In the genomic region with DNA sequence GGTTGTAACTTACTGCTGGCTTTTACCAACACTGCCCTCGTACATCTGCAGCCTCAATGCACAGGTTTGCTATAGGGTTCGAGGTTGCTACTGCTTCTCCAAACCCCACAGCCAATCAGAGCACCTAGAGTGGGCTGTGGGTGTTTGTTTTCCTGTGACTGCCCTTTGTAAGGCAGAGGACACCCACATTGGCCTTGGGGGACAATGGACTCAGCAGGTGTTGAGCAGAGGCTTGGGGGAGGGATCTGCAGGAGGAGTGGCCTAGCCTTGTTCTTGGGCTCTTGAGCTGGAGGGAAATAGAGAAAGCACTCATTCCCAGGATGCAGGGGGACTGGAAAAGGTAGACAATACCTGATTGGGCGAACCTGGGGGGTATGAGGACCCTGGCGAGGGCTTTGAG, we compare ENCODE assay signal across 12 mouse cellular contexts. TPM values are rescaled to one million over a fixed set of nuclear protein-coding genes. Genes with fewer than 3 reads are reported as not detected.
A peak's percentile ranks its signal among the peaks of the same experiment; 100 is the strongest.
DNase-seq lines count a peak whose midpoint lies in the region; ATAC-seq and TF ChIP-seq lines count a peak whose summit lies in the region.
"Had no signal": no experiment of that assay in that cellular context is flagged by ENCODE, and none has a peak within 500 bp of the region (broad histone marks: within the 10 kb centered on the region; RNA-seq: fewer than 3 reads in every experiment).

No protein-coding gene starts in this region.

- H3K4me1 ChIP-seq in hindbrain, embryonic 10.5 days (replicated peaks) = peaks cover 22% of the 10 kb centered on the region
- peaks cover 9% of the 10 kb centered on the region for H3K4me1 ChIP-seq in hindbrain, embryonic 12.5 days
- H3K4me1 ChIP-seq in E14TG2a.4 (replicated peaks; ENCODE audit: low read depth, low read length) = peaks cover 58% of the 10 kb centered on the region
- peaks cover 26% of the 10 kb centered on the region for H3K4me1 ChIP-seq in liver, embryonic 16.5 days (ENCODE audit: control insufficient read depth, low read depth, low read length)

- no peak for ATAC-seq in hindbrain, embryonic 12.5 days (ENCODE audit: low FRiP score)
- ATAC-seq in liver, embryonic 16.5 days (ENCODE audit: low read depth) = peak; percentile 44
- ATAC-seq: forebrain, embryonic 14.5 days had no signal

- H3K9me3 ChIP-seq in hindbrain, embryonic 10.5 days = no peaks in the 10 kb centered on the region
- H3K9me3 ChIP-seq in hindbrain, embryonic 12.5 days (replicated peaks) = no peaks in the 10 kb centered on the region
- no peaks in the 10 kb centered on the region for H3K9me3 ChIP-seq in E14TG2a.4 (ENCODE audit: low read length)
- no peaks in the 10 kb centered on the region for H3K9me3 ChIP-seq in liver, embryonic 16.5 days (replicated peaks; ENCODE audit: control insufficient read depth, low read length)
- H3K9me3 ChIP-seq: G1E; limb, embryonic 12.5 days had no signal

- peaks cover 23% of the 10 kb centered on the region for H3K27me3 ChIP-seq in hindbrain, embryonic 10.5 days (ENCODE audit: insufficient read depth, poor library complexity, severe bottlenecking)
- H3K27me3 ChIP-seq in hindbrain, embryonic 12.5 days = peaks cover 24% of the 10 kb centered on the region
- peaks cover 7% of the 10 kb centered on the region; the same call in 1 of the 2 replicates for H3K27me3 ChIP-seq in E14TG2a.4 (ENCODE audit: insufficient read depth, low read length)
- H3K27me3 ChIP-seq in liver, embryonic 16.5 days (ENCODE audit: control insufficient read depth, insufficient read depth, low read depth, low read length) = no peaks in the 10 kb centered on the region

- no peak overlapping the region for H3K27ac ChIP-seq in hindbrain, embryonic 10.5 days
- no peak overlapping the region for H3K27ac ChIP-seq in hindbrain, embryonic 12.5 days
- peak overlapping the region; percentile 68 for H3K27ac ChIP-seq in liver, embryonic 16.5 days (ENCODE audit: low read length)
- H3K27ac ChIP-seq: limb, embryonic 12.5 days had no signal

- H3K36me3 ChIP-seq in hindbrain, embryonic 10.5 days = no peaks in the 10 kb centered on the region
- no peaks in the 10 kb centered on the region for H3K36me3 ChIP-seq in hindbrain, embryonic 12.5 days
- peaks cover 4% of the 10 kb centered on the region; the same call in 1 of the 2 replicates for H3K36me3 ChIP-seq in E14TG2a.4 (ENCODE audit: insufficient read depth, low read length)
- H3K36me3 ChIP-seq in liver, embryonic 16.5 days (ENCODE audit: control insufficient read depth, insufficient read depth) = no peaks in the 10 kb centered on the region
- H3K36me3 ChIP-seq: G1E; limb, embryonic 12.5 days had no signal

- H3K4me2 ChIP-seq in hindbrain, embryonic 12.5 days (replicated peaks) = no peak overlapping the region
- H3K4me2 ChIP-seq in liver, embryonic 16.5 days (ENCODE audit: low read depth, low read length) = peak overlapping the region; percentile 99

- H3K9ac ChIP-seq in hindbrain, embryonic 12.5 days = no peak overlapping the region
- H3K9ac ChIP-seq in liver, embryonic 16.5 days (ENCODE audit: low read depth, low read length) = peak overlapping the region; percentile 15; the same call in 1 of the 2 replicates
- H3K9ac ChIP-seq: limb, embryonic 12.5 days had no signal

- no peak for TF ChIP-seq CTCF in E14TG2a.4 (conservative IDR thresholded peaks at IDR 0.05; ENCODE audit: low read length)

- WGBS in hindbrain, embryonic 10.5 days = 55% methylated on average over 4 of the region's 4 CpGs
- 55% methylated on average over 4 of the region's 4 CpGs for WGBS in hindbrain, embryonic 12.5 days
- 19% methylated on average over 4 of the region's 4 CpGs for WGBS in liver, embryonic 16.5 days (ENCODE audit: insufficient replicate concordance)

- H3K4me3 ChIP-seq in hindbrain, embryonic 10.5 days = 0 out of 2 replicates have a peak overlapping the region, but pooled peaks have one; percentile 69
- no peak overlapping the region for H3K4me3 ChIP-seq in hindbrain, embryonic 12.5 days
- peak overlapping the region; percentile 85 for H3K4me3 ChIP-seq in E14TG2a.4 (replicated peaks; ENCODE audit: low read length)
- no peak overlapping the region for H3K4me3 ChIP-seq in liver, embryonic 16.5 days (ENCODE audit: low read depth, low read length)
- H3K4me3 ChIP-seq: limb, embryonic 12.5 days had no signal

- no peak for DNase-seq in hindbrain, embryonic 10.5 days (ENCODE audit: low spot score)
- DNase-seq in WW6 (ENCODE audit: low read depth, low spot score) = peak; percentile 36
- DNase-seq in adrenal gland, adult (ENCODE audit: inconsistent age in 2 of 2, low spot score in 1 of 2) = no peak
- no peak for DNase-seq in T-cell, adult 2 months (ENCODE audit: low spot score)
- DNase-seq: adrenal gland, postnatal 14 days; cerebellum, postnatal 36 days had no signal

RNA-seq across cellular contexts. Expression of a gene that starts 8.3 kb away (rescaled TPM):
- polyA plus RNA-seq in hindbrain, embryonic 10.5 days (2016; fragmentation: Nextera tagmentation; extraction: Ambion mirVana) = 1.1 and 1.4 TPM in 2 replicates
- polyA plus RNA-seq in hindbrain, embryonic 12.5 days (2016; fragmentation: Nextera tagmentation; extraction: Ambion mirVana) = 1.4 and 1.5 TPM in 2 replicates
- 0.36 and 0.40 TPM in 2 replicates for polyA plus RNA-seq in liver, embryonic 16.5 days (2015; fragmentation: Nextera tagmentation; extraction: Ambion mirVana)
- polyA plus RNA-seq: G1E had no signal

RNA-seq across cellular contexts. Expression of a gene that starts 17.5 kb away (rescaled TPM):
- 10.0 and 11.9 TPM in 2 replicates for polyA plus RNA-seq in hindbrain, embryonic 10.5 days (2016; fragmentation: Nextera tagmentation; extraction: Ambion mirVana)
- polyA plus RNA-seq in hindbrain, embryonic 12.5 days (2016; fragmentation: Nextera tagmentation; extraction: Ambion mirVana) = 7.1 and 7.6 TPM in 2 replicates
- 11.2 and 13.8 TPM in 2 replicates for polyA plus RNA-seq in liver, embryonic 16.5 days (2015; fragmentation: Nextera tagmentation; extraction: Ambion mirVana)

RNA-seq across cellular contexts. Expression of a gene that starts 19.9 kb away (rescaled TPM):
- 260 and 279 TPM in 2 replicates for polyA plus RNA-seq in hindbrain, embryonic 10.5 days (2016; fragmentation: Nextera tagmentation; extraction: Ambion mirVana)
- polyA plus RNA-seq in hindbrain, embryonic 12.5 days (2016; fragmentation: Nextera tagmentation; extraction: Ambion mirVana) = 239 and 261 TPM in 2 replicates
- polyA plus RNA-seq in liver, embryonic 16.5 days (2015; fragmentation: Nextera tagmentation; extraction: Ambion mirVana) = 67.3 and 67.6 TPM in 2 replicates

RNA-seq across cellular contexts. Expression of a gene that starts 30.4 kb away (rescaled TPM):
- 23.2 and 28.2 TPM in 2 replicates for polyA plus RNA-seq in hindbrain, embryonic 10.5 days (2016; fragmentation: Nextera tagmentation; extraction: Ambion mirVana)
- polyA plus RNA-seq in hindbrain, embryonic 12.5 days (2016; fragmentation: Nextera tagmentation; extraction: Ambion mirVana) = 26.2 and 28.3 TPM in 2 replicates
- polyA plus RNA-seq in liver, embryonic 16.5 days (2015; fragmentation: Nextera tagmentation; extraction: Ambion mirVana) = 11.1 and 11.6 TPM in 2 replicates

RNA-seq across cellular contexts. Expression of a gene that starts 31.4 kb away (rescaled TPM):
- 4.5 and 9.7 TPM in 2 replicates for polyA plus RNA-seq in hindbrain, embryonic 10.5 days (2016; fragmentation: Nextera tagmentation; extraction: Ambion mirVana)
- 33.2 and 34.7 TPM in 2 replicates for polyA plus RNA-seq in hindbrain, embryonic 12.5 days (2016; fragmentation: Nextera tagmentation; extraction: Ambion mirVana)
- polyA plus RNA-seq in liver, embryonic 16.5 days (2015; fragmentation: Nextera tagmentation; extraction: Ambion mirVana) = 3.3 TPM in 2 replicates

Comparison
In these comparisons a context has a peak if more than half of its experiments do, and no peak if none do; other contexts are left out.
1. H3K4me3 ChIP-seq: peak in hindbrain, embryonic 10.5 days (single experiment) and E14TG2a.4 (single experiment); none in hindbrain, embryonic 12.5 days (single experiment) and liver, embryonic 16.5 days (single experiment).